Mouse (Mus musculus): ENCODE measurements around the gene Cdhr5. TPM values are rescaled to one million over a fixed set of nuclear protein-coding genes. Genes with fewer than 3 reads are reported as not detected.

Gene Cdhr5
- polyA plus RNA-seq, 2 experiments = 0.07 to 0.24 TPM

DNA sequence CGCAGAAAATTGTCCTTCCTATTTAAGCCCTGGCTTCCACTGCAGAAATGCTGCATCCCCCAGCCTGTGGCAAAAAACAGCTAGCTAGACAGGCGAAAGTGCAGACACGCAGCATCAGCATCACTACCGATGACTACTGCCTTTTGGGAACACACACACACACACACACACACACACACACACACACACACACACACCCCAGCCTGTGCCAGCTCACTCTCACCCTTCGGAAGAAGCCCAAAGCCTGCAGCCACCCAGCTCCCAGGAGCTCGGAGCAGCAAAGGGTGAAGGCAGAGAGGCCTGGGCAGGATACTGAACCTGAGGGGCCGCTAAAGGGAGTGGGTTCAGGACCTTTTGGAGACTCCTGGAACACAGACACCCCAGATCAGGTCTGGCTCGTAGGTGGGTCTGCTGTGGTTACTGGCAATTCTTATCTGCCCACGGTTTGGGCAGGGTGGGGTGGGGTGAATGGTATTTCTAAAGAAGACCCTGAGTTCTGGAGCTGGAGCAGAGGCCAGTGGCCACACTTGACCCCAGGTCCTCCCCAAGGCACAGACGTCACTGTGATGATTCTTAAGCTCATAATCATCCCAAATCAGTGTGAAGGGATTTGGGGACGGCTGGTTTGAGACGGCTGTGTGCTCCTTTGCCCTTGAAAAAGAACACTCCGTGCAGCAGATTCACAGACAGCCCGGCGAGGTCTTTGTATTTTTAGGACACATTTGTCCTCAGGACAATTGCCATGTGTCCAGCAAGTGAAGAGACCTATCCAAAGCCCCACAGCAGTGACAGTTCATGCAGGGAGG is 16.2 kb upstream of the Cdhr5 start:
- Histone ChIP-seq H3K9ac (replicated peaks) (no peak overlapping the region), H3K36me3 (replicated peaks; ENCODE audit: control insufficient read depth, insufficient read depth, low read depth) (no peaks in the 10 kb centered on the region), H3K4me1 (replicated peaks; ENCODE audit: control insufficient read depth in 2 of 2, insufficient read depth in 2 of 2, low read length in 1 of 2) (no peaks in the 10 kb centered on the region), H3K27me3 (ENCODE audit: control insufficient read depth, insufficient read depth, low read length) (peaks cover 58% of the 10 kb centered on the region), H3K9me3 (ENCODE audit: control insufficient read depth, low read length) (no peaks in the 10 kb centered on the region), H3K27ac (no peak overlapping the region), H3K4me3 (ENCODE audit: insufficient read depth in 1 of 2, low read depth in 2 of 2, low read length in 2 of 2) (no peak overlapping the region), H3K4me2 (ENCODE audit: low read depth) (no peak overlapping the region)
- ATAC-seq (ENCODE audit: insufficient read depth) = no peak
- TF ChIP-seq CTCF (IDR thresholded peaks at IDR 0.05; ENCODE audit: low read depth) (no peak), EP300 (IDR thresholded peaks at IDR 0.05; ENCODE audit: low read depth) (no peak)
- WGBS (ENCODE audit: insufficient replicate concordance) = 32% methylated on average over 15 of the region's 15 CpGs
- no peak for DNase-seq (ENCODE audit: low read depth in 3 of 3, low spot score in 3 of 3)

DNA sequence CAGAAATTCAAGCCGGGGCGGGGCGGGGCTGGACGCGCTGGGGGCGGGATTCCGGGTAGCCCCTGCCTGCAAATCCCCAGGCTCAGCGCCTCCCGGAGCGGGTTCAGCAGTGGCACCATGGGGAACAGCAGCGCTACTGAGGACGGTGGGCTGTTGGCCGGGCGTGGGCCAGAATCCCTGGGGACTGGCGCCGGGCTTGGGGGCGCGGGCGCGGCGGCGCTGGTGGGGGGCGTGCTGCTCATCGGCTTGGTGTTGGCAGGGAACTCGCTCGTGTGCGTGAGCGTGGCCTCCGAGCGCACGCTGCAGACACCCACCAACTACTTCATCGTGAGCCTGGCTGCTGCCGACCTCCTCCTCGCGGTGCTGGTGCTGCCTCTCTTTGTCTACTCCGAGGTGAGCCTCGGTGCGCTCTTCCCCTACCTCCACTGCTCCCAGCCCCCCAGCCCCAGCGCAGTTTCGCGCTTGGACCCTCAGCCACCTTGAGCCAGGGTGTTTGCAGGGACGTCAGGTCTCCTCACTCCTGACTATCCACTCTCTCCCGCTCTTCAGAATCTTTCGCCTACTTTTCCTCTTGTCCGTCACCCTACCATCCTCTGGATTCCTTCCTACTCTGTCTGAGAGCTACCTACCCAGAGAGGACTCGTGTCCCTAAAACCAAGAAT is 15.5 kb upstream of the Cdhr5 start, which contains the start of gene Drd4:
TSS of gene Drd4 (plus strand) at position 86 of the 662 bp plus-strand sequence.
- WGBS (ENCODE audit: insufficient replicate concordance) = 3% methylated on average over 46 of the region's 46 CpGs
- Histone ChIP-seq H3K9me3 (ENCODE audit: control insufficient read depth, low read length) (no peaks in the 10 kb centered on the region), H3K27me3 (ENCODE audit: control insufficient read depth, insufficient read depth, low read length) (peaks cover 58% of the 10 kb centered on the region), H3K9ac (replicated peaks) (no peak within 1 kb of the TSS), H3K4me3 (ENCODE audit: insufficient read depth in 1 of 2, low read depth in 2 of 2, low read length in 2 of 2) (no peak within 1 kb of the TSS), H3K27ac (no peak within 1 kb of the TSS), H3K4me1 (replicated peaks; ENCODE audit: control insufficient read depth in 2 of 2, insufficient read depth in 2 of 2, low read length in 1 of 2) (no peaks in the 10 kb centered on the region), H3K4me2 (ENCODE audit: low read depth) (peak within 1 kb of the TSS; percentile 11; the same call in 1 of the 2 replicates), H3K36me3 (replicated peaks; ENCODE audit: control insufficient read depth, insufficient read depth, low read depth) (no peaks in the 10 kb centered on the region)
- TF ChIP-seq CTCF (IDR thresholded peaks at IDR 0.05; ENCODE audit: low read depth) = no peak
- TF ChIP-seq EP300 (IDR thresholded peaks at IDR 0.05; ENCODE audit: low read depth) = no peak
- no peak for DNase-seq (ENCODE audit: low read depth in 3 of 3, low spot score in 3 of 3)
- ATAC-seq (ENCODE audit: insufficient read depth) = no peak

DNA sequence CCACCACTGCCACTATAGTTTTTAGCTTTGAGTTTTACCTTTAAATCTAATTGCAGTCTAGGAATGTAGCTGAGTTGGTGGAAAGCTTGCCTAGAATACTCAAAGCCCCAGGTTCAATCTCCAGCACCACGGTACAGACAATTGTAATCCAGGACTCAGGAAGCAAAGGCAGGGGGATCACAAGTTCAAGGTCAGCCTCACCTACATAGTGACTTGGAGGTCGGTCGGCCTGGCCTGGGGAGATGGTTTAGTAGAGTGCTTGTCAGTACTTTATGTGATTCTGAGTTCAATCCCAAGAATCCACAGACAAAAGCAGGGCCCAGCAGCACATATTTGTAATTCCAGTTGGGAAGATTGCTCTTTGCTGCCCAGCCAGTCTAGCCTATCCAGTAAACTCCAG is 11.5 kb upstream of the Cdhr5 start:
- no peak overlapping the region for H3K27ac ChIP-seq
- no peak overlapping the region for H3K9ac ChIP-seq (replicated peaks)
- no peak overlapping the region for H3K4me3 ChIP-seq (ENCODE audit: insufficient read depth in 1 of 2, low read depth in 2 of 2, low read length in 2 of 2)
- ATAC-seq (ENCODE audit: insufficient read depth) (no peak), DNase-seq (ENCODE audit: low read depth in 3 of 3, low spot score in 3 of 3) (no peak)
- H3K27me3 ChIP-seq (ENCODE audit: control insufficient read depth, insufficient read depth, low read length) = peaks cover 32% of the 10 kb centered on the region
- no peaks in the 10 kb centered on the region; a peak in 1 of 4 replicates for H3K4me1 ChIP-seq (replicated peaks; ENCODE audit: control insufficient read depth in 2 of 2, insufficient read depth in 2 of 2, low read length in 1 of 2)
- no peaks in the 10 kb centered on the region for H3K36me3 ChIP-seq (replicated peaks; ENCODE audit: control insufficient read depth, insufficient read depth, low read depth)
- H3K9me3 ChIP-seq (ENCODE audit: control insufficient read depth, low read length) = no peaks in the 10 kb centered on the region
- TF ChIP-seq CTCF (IDR thresholded peaks at IDR 0.05; ENCODE audit: low read depth) (no peak), EP300 (IDR thresholded peaks at IDR 0.05; ENCODE audit: low read depth) (no peak)
- H3K4me2 ChIP-seq (ENCODE audit: low read depth) = no peak overlapping the region
- WGBS (ENCODE audit: insufficient replicate concordance) = 61% methylated on average over 3 of the region's 3 CpGs

DNA sequence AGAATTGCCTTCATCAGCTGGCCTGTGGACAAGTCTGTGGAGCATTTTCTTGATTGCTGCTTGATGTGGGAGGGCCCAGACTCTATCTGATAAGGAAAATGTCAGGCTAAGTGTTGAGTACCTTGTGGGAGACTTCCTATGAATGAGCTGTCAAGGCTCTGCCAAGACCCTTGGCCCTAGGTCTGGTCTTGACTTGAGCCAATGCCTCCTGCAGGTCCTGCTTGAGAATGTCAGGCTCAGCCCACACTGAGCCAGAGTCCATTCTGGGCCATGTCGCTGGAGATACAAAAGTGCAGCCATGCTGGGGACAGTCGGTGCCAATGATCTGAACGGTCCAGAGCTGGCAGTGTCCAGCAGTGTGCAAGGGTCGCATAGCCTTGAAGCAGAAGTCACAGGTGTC is 6.2 kb upstream of the Cdhr5 start:
- Histone ChIP-seq H3K9ac (replicated peaks) (no peak overlapping the region), H3K9me3 (ENCODE audit: control insufficient read depth, low read length) (no peaks in the 10 kb centered on the region), H3K27ac (no peak overlapping the region), H3K4me3 (ENCODE audit: insufficient read depth in 1 of 2, low read depth in 2 of 2, low read length in 2 of 2) (no peak overlapping the region), H3K36me3 (replicated peaks; ENCODE audit: control insufficient read depth, insufficient read depth, low read depth) (no peaks in the 10 kb centered on the region), H3K27me3 (ENCODE audit: control insufficient read depth, insufficient read depth, low read length) (peaks cover 22% of the 10 kb centered on the region), H3K4me1 (replicated peaks; ENCODE audit: control insufficient read depth in 2 of 2, insufficient read depth in 2 of 2, low read length in 1 of 2) (peaks cover 0 to 2% of the 10 kb centered on the region in 2 experiments; a peak in 1 of 4 replicates), H3K4me2 (ENCODE audit: low read depth) (no peak overlapping the region)
- WGBS (ENCODE audit: insufficient replicate concordance) = 69% methylated on average over 4 of the region's 4 CpGs
- DNase-seq (ENCODE audit: low read depth in 3 of 3, low spot score in 3 of 3) (no peak), ATAC-seq (ENCODE audit: insufficient read depth) (no peak)
- no peak for TF ChIP-seq EP300 (IDR thresholded peaks at IDR 0.05; ENCODE audit: low read depth)
- no peak for TF ChIP-seq CTCF (IDR thresholded peaks at IDR 0.05; ENCODE audit: low read depth)

DNA sequence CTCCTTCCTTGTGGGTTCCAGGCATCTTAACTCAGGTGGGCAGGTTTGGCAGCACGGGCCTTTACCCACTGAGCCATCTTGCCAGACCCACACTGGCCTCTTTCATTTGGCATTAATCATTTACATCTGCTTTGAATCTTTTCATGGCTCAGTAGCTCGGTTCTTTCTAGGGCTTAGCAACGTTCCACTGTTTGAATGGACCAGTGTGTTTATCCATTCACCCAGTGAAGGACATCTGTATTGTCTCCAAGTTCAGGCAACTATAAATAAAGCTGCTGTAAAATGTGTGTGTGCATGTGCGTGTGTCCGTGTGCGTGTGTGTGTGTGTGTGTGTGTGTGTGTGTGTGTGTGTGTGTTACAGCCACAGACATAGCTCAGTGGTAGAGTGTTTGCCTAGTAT is 4.9 kb upstream of the Cdhr5 start:
- ATAC-seq (ENCODE audit: insufficient read depth) (no peak), DNase-seq (ENCODE audit: low read depth in 3 of 3, low spot score in 3 of 3) (no peak)
- Histone ChIP-seq H3K4me2 (ENCODE audit: low read depth) (no peak overlapping the region), H3K27ac (no peak overlapping the region), H3K9me3 (ENCODE audit: control insufficient read depth, low read length) (no peaks in the 10 kb centered on the region), H3K4me3 (ENCODE audit: insufficient read depth in 1 of 2, low read depth in 2 of 2, low read length in 2 of 2) (no peak overlapping the region), H3K9ac (replicated peaks) (no peak overlapping the region), H3K36me3 (replicated peaks; ENCODE audit: control insufficient read depth, insufficient read depth, low read depth) (no peaks in the 10 kb centered on the region), H3K4me1 (replicated peaks; ENCODE audit: control insufficient read depth in 2 of 2, insufficient read depth in 2 of 2, low read length in 1 of 2) (peaks cover 0 to 2% of the 10 kb centered on the region in 2 experiments; a peak in 1 of 4 replicates), H3K27me3 (ENCODE audit: control insufficient read depth, insufficient read depth, low read length) (peaks cover 22% of the 10 kb centered on the region)
- no peak for TF ChIP-seq CTCF (IDR thresholded peaks at IDR 0.05; ENCODE audit: low read depth)
- no peak for TF ChIP-seq EP300 (IDR thresholded peaks at IDR 0.05; ENCODE audit: low read depth)
- 72% methylated on average over 6 of the region's 6 CpGs for WGBS (ENCODE audit: insufficient replicate concordance)

Data from liver, embryonic 14.5 days (tissue).